Mouse (Mus musculus) megakaryocyte, embryonic 14.5 days (primary cell): ENCODE results near the gene Tkt. TPM values are rescaled to one million over a fixed set of nuclear protein-coding genes. Genes with fewer than 3 reads are reported as not detected.
A peak's percentile ranks its signal among the peaks of the same experiment; 100 is the strongest.

Source experiments
- H3K27me3 ChIP-seq: replicated peaks from 2 replicates; pipeline ENCODE3; 2012; ENCODE audit warnings: inconsistent platforms
- H3K36me3 ChIP-seq: replicated peaks from 2 replicates; pipeline ENCODE3; 2012; ENCODE audit warnings: low read length, inconsistent platforms, mixed read lengths
- H3K4me1 ChIP-seq: 2 replicates; pipeline ENCODE4 v1.6.1; 2012; ENCODE audit warnings: inconsistent platforms
- H3K4me3 ChIP-seq: replicated peaks from 2 replicates; pipeline ENCODE3; 2012; ENCODE audit warnings: moderate library complexity, mild to moderate bottlenecking, inconsistent platforms
- H3K9me3 ChIP-seq: 2 replicates; pipeline ENCODE4 v1.6.1; 2012; ENCODE audit warnings: inconsistent platforms
- FLI1 ChIP-seq: IDR thresholded peaks from 2 replicates; pipeline ENCODE4 v1.6.1; 2012; ENCODE audit warnings: low read length, inconsistent platforms, mixed read lengths
- GATA1 ChIP-seq: IDR thresholded peaks from 3 replicates; pipeline ENCODE4 v1.6.1; 2012; ENCODE audit warnings: mixed read lengths, low read length, inconsistent platforms, borderline replicate concordance
- polyA plus RNA-seq: library from polyadenylated mRNA; stranded (reverse); fragments of >175 nt; gene quantifications from 2 replicates; pipeline ENCODE4 v1.2.3, GENCODE M21; 2012; ENCODE audit warnings: low replicate concordance; ENCODE audit not compliant: insufficient read depth

The Tkt gene
- polyA plus RNA-seq, 1 experiment = 491 TPM

- TF ChIP-seq GATA1 (no peak), FLI1 (no peak)
- H3K4me1 ChIP-seq = peaks cover 95% of the 10 kb centered on the region
- H3K36me3 ChIP-seq = peaks cover 100% of the 10 kb centered on the region
- H3K9me3 ChIP-seq = no peaks in the 10 kb centered on the region
- H3K4me3 ChIP-seq = peak overlapping the region; percentile 57
- H3K27me3 ChIP-seq = no peaks in the 10 kb centered on the region
Observed at GRCm38 (mm10) chr14:30612523-30612922, 64.4 kb downstream of the Tkt start.

- Histone ChIP-seq H3K4me3 (peak overlapping the region; percentile 38), H3K9me3 (no peaks in the 10 kb centered on the region), H3K4me1 (peaks cover 96% of the 10 kb centered on the region), H3K36me3 (peaks cover 100% of the 10 kb centered on the region), H3K27me3 (no peaks in the 10 kb centered on the region)
- TF ChIP-seq GATA1 = no peak
- TF ChIP-seq FLI1 = no peak
Observed at GRCm38 (mm10) chr14:30612962-30613715, 65.0 kb downstream of the Tkt start.

- TF ChIP-seq FLI1 (no peak), GATA1 (no peak)
- H3K9me3 ChIP-seq = no peaks in the 10 kb centered on the region
- peaks cover 100% of the 10 kb centered on the region for H3K4me1 ChIP-seq
- H3K36me3 ChIP-seq = peaks cover 97% of the 10 kb centered on the region
- no peaks in the 10 kb centered on the region for H3K27me3 ChIP-seq
- peak overlapping the region; percentile 76 for H3K4me3 ChIP-seq
Observed at GRCm38 (mm10) chr14:30616751-30617150, 68.6 kb downstream of the Tkt start.

- no peak for TF ChIP-seq FLI1
- TF ChIP-seq GATA1 = no peak
- Histone ChIP-seq H3K9me3 (no peaks in the 10 kb centered on the region), H3K36me3 (peaks cover 97% of the 10 kb centered on the region), H3K27me3 (no peaks in the 10 kb centered on the region), H3K4me3 (peak overlapping the region; percentile 82), H3K4me1 (peaks cover 100% of the 10 kb centered on the region)
Observed at GRCm38 (mm10) chr14:30618746-30619275, 70.7 kb downstream of the Tkt start.

GRCm38 (mm10) chr14:30619982-30620578 lies 71.9 kb downstream of the Tkt start:
- H3K9me3 ChIP-seq = no peaks in the 10 kb centered on the region
- peaks cover 100% of the 10 kb centered on the region for H3K4me1 ChIP-seq
- no peak for TF ChIP-seq FLI1
- peak; percentile 75; the same call in 1 of the 3 replicates for TF ChIP-seq GATA1
- H3K36me3 ChIP-seq = peaks cover 87% of the 10 kb centered on the region
- peak overlapping the region; percentile 87 for H3K4me3 ChIP-seq
- no peaks in the 10 kb centered on the region for H3K27me3 ChIP-seq

GRCm38 (mm10) chr14:30622130-30622529 lies 74.0 kb downstream of the Tkt start:
- H3K9me3 ChIP-seq = no peaks in the 10 kb centered on the region
- no peaks in the 10 kb centered on the region for H3K27me3 ChIP-seq
- H3K4me1 ChIP-seq = peaks cover 90% of the 10 kb centered on the region
- H3K36me3 ChIP-seq = peaks cover 66% of the 10 kb centered on the region
- H3K4me3 ChIP-seq = peak overlapping the region; percentile 89
- TF ChIP-seq FLI1 = no peak
- no peak for TF ChIP-seq GATA1

- Histone ChIP-seq H3K4me3 (peak overlapping the region; percentile 89), H3K4me1 (peaks cover 90% of the 10 kb centered on the region), H3K27me3 (no peaks in the 10 kb centered on the region), H3K9me3 (no peaks in the 10 kb centered on the region), H3K36me3 (peaks cover 62% of the 10 kb centered on the region)
- TF ChIP-seq FLI1 = no peak
- TF ChIP-seq GATA1 = no peak
Observed at GRCm38 (mm10) chr14:30622556-30622955, 74.4 kb downstream of the Tkt start.

Other genes with a start within 250 kb of the Tkt start
- 22.3 and 74.8 TPM in 2 replicates for gene Dcp1a, start 68.8 kb upstream of the Tkt start, polyA plus RNA-seq
- gene Cacna1d, start 56.9 kb upstream of the Tkt start, polyA plus RNA-seq = 0.02 TPM in 1 of 2 replicates, not detected in the other
- gene Prkcd, start 77.9 kb downstream of the Tkt start, polyA plus RNA-seq = 32.1 and 64.4 TPM in 2 replicates
- gene Rft1, start 106.0 kb downstream of the Tkt start, polyA plus RNA-seq = 2.6 and 9.1 TPM in 2 replicates
- 0.53 and 1.0 TPM in 2 replicates for gene Sfmbt1, start 166.5 kb downstream of the Tkt start, polyA plus RNA-seq